Mouse (Mus musculus): Measurements from ENCODE around the gene Rnf114. TPM values are rescaled to one million over a fixed set of nuclear protein-coding genes. Genes with fewer than 3 reads are reported as not detected.

Rnf114 gene
- total RNA-seq (2023), result 117 TPM

GRCm38 (mm10) chr2:167491757-167492708 is at the start of gene Rnf114:
TSS of gene Rnf114 (plus strand) at chr2:167492645.

DNA sequence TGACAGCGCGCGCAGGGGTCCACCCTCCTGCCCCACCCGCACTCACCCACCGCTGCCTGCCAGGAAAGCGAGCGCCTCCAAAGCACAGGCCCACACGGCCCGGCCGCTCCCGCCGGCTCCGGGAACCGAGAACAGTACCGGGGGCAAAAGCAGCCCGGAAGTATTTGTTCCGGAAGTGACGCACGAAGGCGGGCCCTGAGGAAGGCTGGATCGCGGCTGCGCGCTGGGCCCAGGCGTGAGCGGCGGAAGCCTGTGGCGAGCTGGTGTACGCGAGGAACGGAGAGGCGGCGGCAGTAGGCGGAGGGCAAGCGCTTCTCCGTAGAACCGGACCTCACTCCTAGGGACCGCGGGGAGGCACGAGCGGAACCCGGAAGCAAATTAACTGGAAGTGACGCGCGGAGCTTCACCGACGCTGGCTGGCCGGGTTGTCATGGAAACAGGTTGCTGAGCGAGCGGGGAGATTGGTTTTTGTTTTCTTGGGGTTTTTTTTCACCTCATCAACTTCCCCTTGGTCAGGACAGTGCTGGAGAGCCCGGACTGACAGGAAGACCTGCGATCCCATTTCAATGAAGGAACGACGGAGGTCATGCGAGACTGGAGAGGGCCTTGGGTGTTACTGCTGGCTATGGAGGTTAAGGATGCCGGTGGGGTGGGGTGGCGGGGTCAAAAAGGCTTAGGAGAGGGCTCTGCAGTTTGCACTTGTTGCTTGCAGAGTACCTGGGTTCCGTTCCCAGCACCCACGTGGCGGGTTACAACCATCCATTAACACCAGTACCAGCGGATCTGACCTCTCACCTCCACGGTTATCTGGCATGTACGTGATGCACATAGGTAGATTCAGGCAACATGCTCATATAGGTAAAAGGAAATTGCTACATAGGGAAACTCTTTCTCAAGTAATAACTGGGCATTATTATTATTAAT is 530 bp downstream of the Rnf114 start, which contains the start of gene Spata2:
Spata2 (minus strand) TSS at position 175 of the 924 bp plus-strand sequence.

GRCm38 (mm10) chr2:167537476-167538297 is 45.2 kb downstream of the Rnf114 start, which contains the start of gene Snai1:
TSS of gene Snai1 (plus strand) at chr2:167538195.

Other genes with a start within 250 kb of the Rnf114 start
- gene B4galt5, start 143.5 kb upstream of the Rnf114 start, total RNA-seq (2023), result 37.2 TPM
- gene Slc9a8, start 70.9 kb upstream of the Rnf114 start, total RNA-seq (2023), result 92.0 TPM
- gene Spata2, start 242 bp downstream of the Rnf114 start, total RNA-seq (2023), result 43.5 TPM
- gene Snai1, start 45.5 kb downstream of the Rnf114 start, total RNA-seq (2023), result 1.5 TPM
- 124 TPM for gene Ube2v1, start 139.4 kb downstream of the Rnf114 start, total RNA-seq (2023)
- 24.0 TPM for gene Gm20431, start 168.9 kb downstream of the Rnf114 start, total RNA-seq (2023)
- gene Cebpb, start 196.3 kb downstream of the Rnf114 start, total RNA-seq (2023), result 42.7 TPM
- 74.5 TPM for gene Tmem189, start 197.2 kb downstream of the Rnf114 start, total RNA-seq (2023)